Mouse (Mus musculus) thymus, adult 2 months (tissue): Measurements from ENCODE around the gene Rps12.

Experiments used
- CTCF ChIP-seq: fragments of 200-500 bp; IDR thresholded peaks from 2 replicates; pipeline ENCODE4 v1.5.1; 2012; ENCODE audit warnings: mild to moderate bottlenecking, control low read depth, low read length, moderate library complexity, borderline replicate concordance; ENCODE audit not compliant: control insufficient read depth, poor library complexity, insufficient read depth; ENCODE audit errors: extremely low read depth
- POLR2A ChIP-seq: fragments of 200-500 bp; IDR thresholded peaks from 2 replicates; pipeline ENCODE4 v1.6.1; 2012; ENCODE audit warnings: mild to moderate bottlenecking, low read length, control low read depth, moderate library complexity; ENCODE audit not compliant: control insufficient read depth, poor library complexity, insufficient read depth; ENCODE audit errors: extremely low read depth

- TF ChIP-seq CTCF (no peak), POLR2A (no peak)
These were observed 29.2 kb upstream of the Rps12 start for GRCm38 (mm10) chr10:23816241-23816640.
